Mouse (Mus musculus) colon, adult 2 months (tissue): ENCODE data around the gene Olfr780. TPM values are rescaled to one million over a fixed set of nuclear protein-coding genes. Genes with fewer than 3 reads are reported as not detected.

Experiments
- polyA plus RNA-seq: library from polyadenylated mRNA; depleted of rRNA; stranded (reverse); fragments of >200 nt; gene quantifications from 2 replicates; pipeline ENCODE4 v1.2.3, GENCODE M21; 2012; rRNA removed

Gene Olfr780
- polyA plus RNA-seq = not detected in 2 replicates

GRCm38 (mm10) chr10:129317817-129318216, at the start of gene Olfr780:
Gene Olfr780, plus strand, starts transcription at chr10:129318117.

GRCm38 (mm10) chr10:129271081-129271535, 46.8 kb upstream of the Olfr780 start, which contains the start of gene Olfr777:
Gene Olfr777, minus strand, starts transcription at chr10:129271485.

GRCm38 (mm10) chr10:129328554-129328953, 10.6 kb downstream of the Olfr780 start, which contains the start of gene Olfr781:
Gene Olfr781, plus strand, starts transcription at chr10:129328854.

GRCm38 (mm10) chr10:129348550-129348949, 30.6 kb downstream of the Olfr780 start, which contains the start of gene Olfr782:
Gene Olfr782, plus strand, starts transcription at chr10:129348850.

Other genes with a start within 250 kb of the Olfr780 start
- gene Olfr766-ps1, start 249.1 kb upstream of the Olfr780 start, polyA plus RNA-seq = not detected in 2 replicates
- gene Olfr767, start 235.2 kb upstream of the Olfr780 start, polyA plus RNA-seq = not detected in 2 replicates
- gene Olfr768, start 218.7 kb upstream of the Olfr780 start, polyA plus RNA-seq = not detected in 2 replicates
- gene Olfr769, start 200.3 kb upstream of the Olfr780 start, polyA plus RNA-seq = not detected in 2 replicates
- gene Olfr770, start 179.1 kb upstream of the Olfr780 start, polyA plus RNA-seq = not detected in 2 replicates
- not detected in 2 replicates for gene Olfr771, start 153.4 kb upstream of the Olfr780 start, polyA plus RNA-seq
- not detected in 2 replicates for gene Olfr772, start 140.2 kb upstream of the Olfr780 start, polyA plus RNA-seq
- gene Olfr773, start 130.7 kb upstream of the Olfr780 start, polyA plus RNA-seq = not detected in 2 replicates
- gene Olfr774, start 81.9 kb upstream of the Olfr780 start, polyA plus RNA-seq = not detected in 2 replicates
- not detected in 2 replicates for gene Olfr775, start 69.7 kb upstream of the Olfr780 start, polyA plus RNA-seq
- not detected in 2 replicates for gene Olfr776, start 59.0 kb upstream of the Olfr780 start, polyA plus RNA-seq
- gene Olfr777, start 46.6 kb upstream of the Olfr780 start, polyA plus RNA-seq = not detected in 2 replicates
- gene Olfr781, start 10.7 kb downstream of the Olfr780 start, polyA plus RNA-seq = not detected in 2 replicates
- not detected in 2 replicates for gene Olfr782, start 30.7 kb downstream of the Olfr780 start, polyA plus RNA-seq
- 0.06 TPM in 2 replicates for gene Olfr784, start 66.0 kb downstream of the Olfr780 start, polyA plus RNA-seq
- not detected in 2 replicates for gene Olfr785, start 87.3 kb downstream of the Olfr780 start, polyA plus RNA-seq
- not detected in 2 replicates for gene Olfr786, start 109.2 kb downstream of the Olfr780 start, polyA plus RNA-seq
- not detected in 2 replicates for gene Olfr787, start 143.7 kb downstream of the Olfr780 start, polyA plus RNA-seq
- not detected in 2 replicates for gene Olfr788, start 152.9 kb downstream of the Olfr780 start, polyA plus RNA-seq
- not detected in 2 replicates for gene Olfr789, start 166.6 kb downstream of the Olfr780 start, polyA plus RNA-seq
- not detected in 2 replicates for gene Olfr790, start 180.4 kb downstream of the Olfr780 start, polyA plus RNA-seq
- gene Olfr791, start 203.7 kb downstream of the Olfr780 start, polyA plus RNA-seq = not detected in 2 replicates
- gene Olfr792, start 221.0 kb downstream of the Olfr780 start, polyA plus RNA-seq = not detected in 2 replicates
- gene Olfr794, start 249.5 kb downstream of the Olfr780 start, polyA plus RNA-seq = not detected in 2 replicates